Mouse (Mus musculus) induced T-regulatory cell, adult 2 months (primary cell): ENCODE measurements around the gene Adad2.

Source experiments
- DNase-seq: peaks from one replicate; pipeline ENCODE4 v3.0.0-alpha.2; 2012; ENCODE audit warnings: low read depth

Gene Adad2

DNA sequence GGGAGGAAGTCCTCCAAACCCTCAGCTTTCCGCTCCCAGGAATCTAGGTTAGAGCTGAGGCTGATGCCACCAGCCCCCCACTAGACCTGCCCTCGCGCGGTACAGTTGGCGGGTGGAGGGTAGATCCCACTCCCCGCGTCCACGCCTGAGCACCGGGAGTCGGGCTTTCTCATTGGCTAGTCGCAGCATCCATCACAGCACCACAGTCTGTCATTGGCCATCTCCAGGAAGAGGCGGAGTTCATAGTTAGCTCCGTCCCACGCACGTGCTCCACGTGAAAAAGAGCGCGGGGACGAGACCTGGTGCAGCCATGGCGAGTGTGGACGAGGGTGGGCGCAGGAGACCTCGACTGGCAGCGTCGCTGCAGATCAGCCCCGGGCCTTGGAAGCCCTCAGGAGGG, at the start of gene Adad2:
Adad2 (plus strand) TSS at position 277 of the 400 bp plus-strand sequence.
- DNase-seq, result no peak

GRCm38 (mm10) chr8:119563849-119564251, 48.7 kb upstream of the Adad2 start:
- no peak for DNase-seq

GRCm38 (mm10) chr8:119566367-119566766, 46.2 kb upstream of the Adad2 start:
- DNase-seq, result no peak

DNA sequence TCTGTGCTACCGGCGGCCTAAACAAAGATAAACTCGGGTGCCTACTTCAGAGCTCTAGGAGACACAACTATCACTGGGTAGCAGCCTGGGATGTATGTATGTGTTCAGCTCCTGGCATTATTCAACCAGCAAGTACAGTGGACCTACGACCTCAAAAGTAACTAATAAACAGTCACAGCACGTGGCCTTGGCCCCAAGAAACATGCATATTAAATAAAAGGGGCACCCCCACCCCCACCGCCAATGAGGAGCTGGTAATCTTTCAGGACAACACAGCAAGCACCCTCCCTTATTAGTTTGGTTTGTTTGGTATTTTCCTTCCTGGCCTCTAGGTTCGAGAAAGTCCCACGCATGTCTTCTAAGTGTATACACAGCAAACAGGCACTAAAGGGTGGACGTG, 44.3 kb upstream of the Adad2 start:
- no peak for DNase-seq

DNA sequence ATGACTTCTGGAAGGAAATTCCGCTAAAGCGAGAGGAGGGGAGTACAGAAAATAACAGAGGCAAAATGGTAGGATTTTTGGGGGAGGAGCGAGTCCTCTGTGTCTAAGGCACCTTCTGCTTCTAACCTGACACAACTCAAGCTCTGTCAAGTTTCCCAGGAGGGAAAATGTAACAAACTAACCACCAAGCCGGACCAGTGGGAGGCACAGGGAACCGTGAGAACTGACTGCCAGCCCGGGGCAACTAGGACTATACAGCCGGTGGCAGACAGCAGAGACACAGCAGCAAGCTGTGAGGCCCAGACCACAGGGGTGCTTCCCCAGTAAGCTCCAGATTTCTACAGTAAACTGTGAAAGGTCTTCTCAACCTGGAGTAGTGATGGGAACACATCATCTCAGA, 43.6 kb upstream of the Adad2 start:
- no peak for DNase-seq

GRCm38 (mm10) chr8:119569881-119570280, 42.7 kb upstream of the Adad2 start:
- peak; percentile 65 for DNase-seq

GRCm38 (mm10) chr8:119571135-119571534, 41.4 kb upstream of the Adad2 start:
- DNase-seq, result no peak

DNA sequence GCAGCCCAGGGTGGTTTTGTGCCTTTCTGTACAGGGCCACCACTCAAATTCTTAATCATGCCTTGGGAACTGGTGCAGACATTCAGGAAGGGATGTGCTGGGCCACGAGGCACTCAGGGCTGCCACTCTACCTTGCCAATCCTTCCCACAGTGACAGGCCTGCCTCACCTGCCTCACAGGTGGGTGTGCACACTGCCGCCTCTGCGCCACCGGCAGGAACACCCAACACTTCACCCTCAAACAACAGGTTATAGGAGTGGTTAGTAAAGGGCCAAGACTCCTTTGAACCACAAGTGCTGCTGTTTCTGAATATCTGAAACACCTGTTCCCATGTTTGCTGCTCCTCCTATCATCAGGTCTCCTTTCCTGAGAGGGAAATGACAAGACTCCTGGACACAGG, 40.1 kb upstream of the Adad2 start:
- no peak for DNase-seq

DNA sequence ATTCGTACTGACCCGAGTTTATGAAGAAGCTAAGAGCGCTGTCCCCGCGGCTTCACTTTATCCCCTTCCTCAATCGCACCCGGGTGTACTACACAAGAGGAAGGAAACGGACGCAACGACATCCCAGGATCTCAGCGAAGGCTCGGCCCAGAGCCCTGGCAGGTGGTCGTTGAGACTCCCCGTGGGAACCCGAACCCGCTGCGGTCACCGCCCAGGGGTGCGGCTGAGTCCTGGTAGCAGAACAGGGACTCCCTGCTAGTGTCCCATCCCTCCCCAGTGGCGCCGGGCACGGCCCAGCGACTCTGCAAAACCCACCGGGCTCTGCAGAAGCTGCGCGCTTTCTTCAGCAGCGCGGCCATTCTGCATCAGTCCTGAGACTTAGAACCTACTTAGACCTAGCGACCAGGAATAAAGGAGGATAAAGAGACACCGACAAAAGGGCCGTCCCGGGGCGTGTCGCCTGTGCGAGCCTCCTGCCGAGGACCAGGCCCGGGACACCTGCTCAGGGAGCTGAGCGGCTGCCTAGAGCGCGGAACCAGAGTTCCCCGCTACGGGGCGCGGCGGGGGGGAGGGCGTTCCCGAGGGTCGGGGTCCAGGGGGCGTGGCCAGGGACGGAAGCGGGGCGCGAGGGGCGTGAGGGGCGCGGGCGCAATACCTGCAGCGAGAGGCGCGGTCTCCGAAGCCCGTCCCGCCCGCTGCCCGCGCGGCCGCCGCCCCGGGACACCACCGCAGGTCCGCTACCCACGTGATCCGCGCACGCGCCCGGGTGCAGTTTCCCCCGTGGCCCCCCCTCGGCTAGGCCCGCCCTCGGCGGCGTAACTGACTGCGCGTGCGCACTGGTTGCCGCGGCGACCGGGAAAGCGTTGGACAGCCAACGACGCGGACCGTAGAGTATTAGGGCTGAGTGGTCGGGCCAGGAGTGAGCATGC, 37.8 kb upstream of the Adad2 start, which contains the start of the genes Hsdl1 and Dnaaf1:
Hsdl1 (minus strand) TSS at position 747 of the 929 bp plus-strand sequence.
Dnaaf1 (plus strand) TSS at position 799 of the 929 bp plus-strand sequence.
- peak; percentile 96 for DNase-seq

DNA sequence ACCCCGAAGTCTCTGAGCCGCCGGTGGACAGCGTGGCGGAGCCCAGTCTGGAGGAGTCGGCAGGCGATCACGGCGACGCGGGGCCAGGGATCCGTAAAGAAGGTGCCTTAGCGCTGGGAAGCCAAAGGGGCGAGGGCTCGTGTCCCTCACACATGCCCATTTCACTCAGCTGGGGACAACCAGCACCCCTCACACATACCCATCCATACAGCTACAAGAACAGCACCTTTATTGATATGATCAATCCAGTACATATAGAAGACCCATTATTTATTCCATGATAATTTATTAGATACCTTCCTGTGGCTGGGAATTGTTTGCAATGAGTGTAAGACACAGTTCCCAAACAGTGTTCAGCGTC, 37.2 kb upstream of the Adad2 start:
- DNase-seq, result no peak

DNA sequence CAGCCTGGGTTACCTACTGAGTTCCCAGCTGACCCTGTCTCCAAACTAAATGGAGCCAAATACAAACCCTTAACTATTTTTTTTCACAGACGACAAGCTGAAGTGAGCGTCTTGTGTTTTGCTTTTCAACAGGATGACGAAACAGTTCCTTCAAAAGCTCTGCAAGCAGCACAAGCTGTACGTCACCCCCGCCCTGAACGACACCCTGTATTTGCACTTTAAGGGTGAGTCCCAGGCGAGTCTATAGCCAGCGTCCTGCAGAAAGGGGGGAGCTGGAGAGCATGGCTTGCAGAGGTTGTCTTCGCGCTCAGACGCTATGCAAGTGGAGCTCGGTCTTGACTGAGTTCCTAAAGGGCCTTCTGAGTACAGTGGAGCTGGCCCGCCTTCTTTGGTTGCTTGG, 33.5 kb upstream of the Adad2 start:
- DNase-seq, result no peak

- DNase-seq, result no peak
Measured at GRCm38 (mm10) chr8:119580441-119581161, 31.9 kb upstream of the Adad2 start.

DNA sequence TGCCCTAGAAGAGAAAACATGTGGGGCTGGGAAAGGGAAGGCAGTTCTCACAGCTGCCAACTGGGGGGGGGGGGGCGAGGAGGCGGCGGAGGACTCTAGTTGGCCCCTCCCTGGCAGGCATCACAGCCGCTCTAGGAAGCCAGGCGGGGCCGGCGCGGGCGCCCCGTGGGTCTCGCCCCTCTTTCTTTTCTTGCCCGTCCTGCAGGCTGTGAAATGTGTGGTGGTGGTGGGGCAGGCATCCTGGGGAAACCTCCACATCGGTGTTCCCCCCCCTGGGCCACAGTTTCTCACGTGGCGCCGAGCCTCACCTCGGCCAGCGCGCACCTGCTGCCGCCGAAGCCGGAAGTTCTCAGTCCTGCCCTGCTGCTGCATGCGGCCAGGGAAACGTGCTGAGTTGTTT, 26.6 kb upstream of the Adad2 start:
- peak; percentile 82 for DNase-seq

GRCm38 (mm10) chr8:119588321-119588720, 24.2 kb upstream of the Adad2 start:
- DNase-seq, result no peak

DNA sequence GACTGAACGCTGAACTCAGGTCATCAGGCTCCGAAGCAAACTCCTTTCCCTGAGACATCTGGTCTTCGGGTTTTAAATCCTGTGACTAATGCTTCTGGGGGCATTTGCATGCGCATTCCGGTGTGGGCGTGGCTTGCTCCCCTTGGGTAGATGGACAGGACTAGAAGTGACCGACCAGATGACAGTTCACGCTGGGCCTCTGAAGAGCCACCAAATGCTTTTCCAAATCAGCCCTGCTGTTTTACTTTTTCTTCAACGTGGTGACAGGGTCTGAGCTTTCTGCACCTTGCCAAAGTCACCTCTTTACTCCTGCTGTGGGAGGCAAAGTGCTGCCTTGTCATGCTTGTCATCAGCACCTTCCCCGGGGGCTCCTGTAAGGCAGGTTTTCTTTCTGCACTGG, 23.7 kb upstream of the Adad2 start:
- DNase-seq, result no peak

- no peak for DNase-seq
Measured at GRCm38 (mm10) chr8:119590348-119590747, 22.2 kb upstream of the Adad2 start.

- no peak for DNase-seq
Measured at GRCm38 (mm10) chr8:119591456-119591855, 21.1 kb upstream of the Adad2 start.

DNA sequence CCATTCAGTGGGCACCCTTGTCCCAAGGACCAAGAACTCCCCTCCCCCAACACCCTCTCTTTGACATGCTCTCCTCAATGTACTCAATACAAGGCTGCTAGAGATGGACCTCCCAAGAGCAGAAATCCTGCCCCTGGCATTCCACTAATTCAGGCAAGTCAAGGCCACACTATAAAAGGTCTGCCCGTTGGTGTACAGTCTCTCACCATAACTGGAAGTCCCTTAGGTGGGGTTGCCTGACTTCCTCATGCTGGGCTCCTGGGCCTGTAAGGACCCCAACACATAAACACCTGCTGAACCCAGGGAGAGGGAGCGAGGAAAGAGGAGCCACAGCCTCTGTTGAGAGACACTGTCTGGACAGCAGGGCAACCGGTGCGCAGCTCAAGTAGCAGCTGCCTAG, 8.8 kb upstream of the Adad2 start:
- no peak for DNase-seq

DNA sequence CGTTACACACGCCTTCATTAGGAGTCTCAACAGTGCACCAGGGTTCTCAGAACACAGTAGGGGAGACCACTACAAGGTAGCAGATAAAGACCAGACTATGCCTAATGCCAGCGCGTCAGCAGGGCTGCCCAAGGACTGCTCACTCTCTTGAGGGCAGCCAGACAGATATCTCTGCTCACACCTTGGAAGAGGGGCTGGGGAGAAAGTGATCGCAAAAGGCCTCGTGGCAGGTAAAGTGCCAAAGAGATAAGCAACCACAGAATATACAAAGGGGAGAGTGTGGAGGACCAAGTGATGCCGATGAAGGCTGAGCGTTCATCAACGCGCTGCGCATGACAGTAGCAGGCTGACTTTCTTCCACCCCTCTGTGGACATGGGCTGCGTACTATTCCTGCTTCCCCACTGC, 8.1 kb upstream of the Adad2 start:
- DNase-seq, result no peak

GRCm38 (mm10) chr8:119604996-119605395, 7.6 kb upstream of the Adad2 start, which contains the start of gene Taf1c:
Gene Taf1c, minus strand, starts transcription at chr8:119605222.
- DNase-seq, result peak; percentile 97

- peak; percentile 57 for DNase-seq
Measured at GRCm38 (mm10) chr8:119606224-119606623, 6.3 kb upstream of the Adad2 start.

DNA sequence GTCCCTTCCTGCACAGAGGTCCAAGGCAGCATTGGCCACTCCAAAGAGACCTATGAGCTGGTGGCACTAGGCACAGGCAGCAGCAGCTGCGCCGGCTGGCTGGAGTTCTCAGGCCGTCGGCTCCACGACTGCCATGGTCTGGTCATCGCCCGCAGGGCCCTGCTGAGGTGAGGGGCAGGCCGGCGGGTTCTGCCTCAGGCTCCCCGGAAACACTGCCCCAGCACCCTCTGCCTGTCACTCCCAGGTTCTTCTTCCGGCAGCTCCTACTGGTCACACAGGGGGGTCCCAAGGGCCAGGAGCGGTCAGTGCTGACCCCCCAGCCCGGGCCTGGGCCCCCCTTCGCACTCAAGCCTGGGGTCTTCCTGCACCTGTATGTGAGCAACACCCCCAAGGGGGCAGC, 2.5 kb downstream of the Adad2 start:
- no peak for DNase-seq

- no peak for DNase-seq
Measured at GRCm38 (mm10) chr8:119616358-119616757, 3.8 kb downstream of the Adad2 start.
